Mouse (Mus musculus) left cerebral cortex, adult 6 months (tissue): ENCODE measurements around the gene Zfp518a. TPM values are rescaled to one million over a fixed set of nuclear protein-coding genes. Genes with fewer than 3 reads are reported as not detected.

Experiments used
- long read RNA-seq, 2 experiments: library from polyadenylated mRNA; unstranded; transcript quantifications; one replicate each; pipeline ENCODE4 v2.0.0; 2019 to 2020
- polyA plus RNA-seq: library from polyadenylated mRNA; unstranded; fragments of <200 nt; fragmentation: Nextera tagmentation; gene quantifications from 2 replicates; pipeline ENCODE4 v1.2.3, GENCODE M21; 2021

Gene Zfp518a
- 2.5 and 2.6 TPM in 2 replicates for polyA plus RNA-seq
- long read RNA-seq, experiment 1, full-length matches to known transcripts = 2 of 12 reads
- long read RNA-seq, experiment 1, partial matches to known transcripts = 0 of 12 reads
- long read RNA-seq, experiment 1, other reads (novel, unspliced or antisense) = 10 of 12 reads
- long read RNA-seq, experiment 2, full-length matches to known transcripts = 2 of 7 reads
- long read RNA-seq, experiment 2, partial matches to known transcripts = 0 of 7 reads
- long read RNA-seq, experiment 2, other reads (novel, unspliced or antisense) = 5 of 7 reads

DNA sequence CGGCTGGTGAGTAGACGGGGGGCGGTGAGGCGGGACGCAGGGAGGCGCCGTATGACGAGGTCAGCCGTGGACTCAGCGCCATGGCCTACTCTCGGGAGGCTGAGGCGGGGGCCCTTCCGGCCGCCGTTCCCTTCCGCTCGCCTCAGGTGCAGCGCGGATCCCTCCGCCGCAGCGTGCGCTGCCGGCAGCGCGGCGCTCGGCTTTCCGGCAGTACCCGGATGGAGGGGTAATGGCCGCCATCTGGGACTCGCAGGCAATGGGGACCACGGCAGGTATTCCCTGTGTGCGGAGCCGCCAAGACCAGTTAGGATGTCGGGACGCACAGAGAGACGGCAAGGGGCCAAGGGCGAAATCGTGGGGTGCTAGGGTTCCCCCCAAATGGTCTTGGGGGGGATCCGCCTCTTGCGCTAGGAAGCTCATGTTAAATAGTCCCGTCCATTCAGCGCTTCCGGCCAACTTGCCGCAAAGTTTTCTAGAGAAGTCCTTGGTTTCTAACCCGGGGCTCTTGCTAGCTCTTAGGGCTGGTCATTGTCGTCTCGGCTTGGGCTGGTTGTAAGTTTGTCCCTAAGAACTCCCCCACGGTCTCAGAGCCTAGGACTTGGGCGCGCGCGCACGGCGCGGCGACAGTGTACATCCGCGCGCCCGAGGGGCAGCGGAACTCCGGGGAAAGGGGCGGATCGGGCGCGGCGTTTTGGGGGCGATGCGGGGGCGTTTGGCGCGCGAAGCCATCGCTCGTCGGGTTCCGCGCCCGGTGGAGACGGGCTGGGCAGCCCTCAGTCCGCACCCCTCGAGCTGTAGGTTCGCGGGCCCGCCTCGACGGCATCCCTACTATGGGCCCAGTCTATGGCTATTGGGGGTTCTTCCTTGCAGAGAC, at the start of gene Zfp518a:
TSS of gene Zfp518a (plus strand) at position 187 of the 874 bp plus-strand sequence.

Other genes starting within 250 kb of the Zfp518a start
- gene Cc2d2b, start 146.0 kb upstream of the Zfp518a start, polyA plus RNA-seq = not detected in 2 replicates
- gene Ccnj, start 63.4 kb upstream of the Zfp518a start, polyA plus RNA-seq = 2.8 and 3.4 TPM in 2 replicates
- 7.9 and 10.3 TPM in 2 replicates for gene Blnk, start 99.8 kb downstream of the Zfp518a start, polyA plus RNA-seq
- gene Dntt, start 134.6 kb downstream of the Zfp518a start, polyA plus RNA-seq = 0.05 and 0.10 TPM in 2 replicates
- 61.0 and 65.8 TPM in 2 replicates for gene Opalin, start 182.4 kb downstream of the Zfp518a start, polyA plus RNA-seq